Mouse (Mus musculus): ENCODE data around the gene Fis1. TPM values are rescaled to one million over a fixed set of nuclear protein-coding genes. Genes with fewer than 3 reads are reported as not detected.

Gene Fis1
- polyA plus RNA-seq, 1 experiment: 179 TPM

DNA sequence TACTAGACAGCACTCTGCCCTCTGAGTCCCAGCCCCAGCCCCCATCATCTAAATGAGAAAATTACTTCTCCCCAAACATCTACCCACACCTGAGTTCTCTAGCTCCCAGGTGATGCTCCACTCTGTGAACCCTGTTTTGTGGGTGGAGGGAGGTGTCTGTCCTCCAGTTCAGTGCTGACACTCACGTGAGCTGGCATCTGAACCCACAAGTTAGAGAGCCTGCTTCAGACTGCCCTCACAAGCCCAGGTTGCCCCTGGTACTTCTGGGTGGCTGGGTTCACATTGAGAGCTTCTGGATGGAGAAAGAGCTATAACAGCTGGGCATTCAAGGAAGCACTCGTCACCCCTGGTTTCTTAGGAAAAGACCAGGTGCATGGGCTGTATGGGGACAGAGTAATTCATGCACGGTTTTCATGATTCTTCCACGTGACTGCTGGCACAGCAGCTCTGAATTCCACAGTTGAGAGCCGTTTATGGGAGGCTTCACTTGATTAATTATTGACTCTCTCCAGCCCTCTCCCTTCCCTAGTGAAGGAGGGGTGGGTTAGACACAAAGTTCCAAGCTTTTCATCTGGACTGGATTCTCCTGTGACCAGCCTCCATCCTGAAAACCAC lies 6.0 kb downstream of the Fis1 start:
- H3K4me1 ChIP-seq (ENCODE audit: control insufficient read depth, insufficient read depth, low read length): no peaks in the 10 kb centered on the region; the same call in 1 of the 2 replicates
- no peak overlapping the region for H3K27ac ChIP-seq (ENCODE audit: control insufficient read depth, insufficient read depth, low read depth, low read length, poor library complexity)
- WGBS: 74% methylated on average over 5 of the region's 5 CpGs
- H3K4me3 ChIP-seq (replicated peaks; ENCODE audit: control insufficient read depth, low read depth, low read length): no peak overlapping the region
- TF ChIP-seq POLR2A (IDR thresholded peaks at IDR 0.05; ENCODE audit: borderline replicate concordance, control insufficient read depth, low read depth, low read length): no peak
- TF ChIP-seq CTCF (IDR thresholded peaks at IDR 0.05; ENCODE audit: control insufficient read depth, insufficient read depth, low read length): no peak

GRCm38 (mm10) chr5:136960053-136960452 lies 7.0 kb downstream of the Fis1 start:
- 84% methylated on average over 6 of the region's 6 CpGs for WGBS
- Histone ChIP-seq H3K4me1 (ENCODE audit: control insufficient read depth, insufficient read depth, low read length) (no peaks in the 10 kb centered on the region; the same call in none of the 2 replicates), H3K4me3 (replicated peaks; ENCODE audit: control insufficient read depth, low read depth, low read length) (no peak overlapping the region)

DNA sequence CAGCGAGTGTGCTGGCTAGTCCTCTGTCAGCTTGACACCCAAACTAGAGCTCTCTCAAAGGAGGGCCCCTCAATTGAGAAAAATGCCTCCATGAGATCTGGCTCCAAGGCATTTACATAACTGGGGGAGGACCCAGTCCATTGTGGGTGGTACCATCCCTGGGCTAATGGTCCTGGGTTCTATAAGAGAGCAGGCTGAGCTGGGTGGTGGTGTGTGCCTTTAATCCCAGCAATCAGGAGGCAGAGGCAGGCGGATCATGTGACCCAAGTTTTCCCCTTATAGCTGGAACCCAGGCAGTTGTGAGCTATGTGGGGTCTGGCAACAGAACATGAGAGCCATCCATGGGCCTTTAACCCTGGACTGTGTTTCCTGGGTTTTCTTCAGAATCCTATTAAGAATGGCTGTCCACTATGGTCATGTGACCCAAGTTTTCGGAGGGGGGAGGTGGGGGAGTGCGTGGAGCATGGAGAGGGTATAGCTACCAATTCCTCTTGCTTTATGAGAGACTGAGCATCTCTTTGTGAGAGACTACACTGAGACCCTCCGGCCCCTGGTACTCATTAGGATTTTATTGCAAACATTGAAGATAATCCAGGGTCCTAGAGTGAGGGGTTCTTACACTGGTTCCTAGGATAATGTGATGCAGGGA lies 8.4 kb downstream of the Fis1 start:
- 38% methylated on average over 5 of the region's 5 CpGs for WGBS
- TF ChIP-seq POLR2A (IDR thresholded peaks at IDR 0.05; ENCODE audit: borderline replicate concordance, control insufficient read depth, low read depth, low read length) (no peak), CTCF (IDR thresholded peaks at IDR 0.05; ENCODE audit: control insufficient read depth, insufficient read depth, low read length) (no peak)
- Histone ChIP-seq H3K27ac (ENCODE audit: control insufficient read depth, insufficient read depth, low read depth, low read length, poor library complexity) (no peak overlapping the region), H3K4me3 (replicated peaks; ENCODE audit: control insufficient read depth, low read depth, low read length) (peak overlapping the region; percentile 96), H3K4me1 (ENCODE audit: control insufficient read depth, insufficient read depth, low read length) (peaks cover 2% of the 10 kb centered on the region)

More at GRCm38 (mm10) chr5:136960053-136960452, 7.0 kb downstream of the Fis1 start:
- H3K27ac ChIP-seq (ENCODE audit: control insufficient read depth, insufficient read depth, low read depth, low read length, poor library complexity): no peak overlapping the region
- no peak for TF ChIP-seq POLR2A (IDR thresholded peaks at IDR 0.05; ENCODE audit: borderline replicate concordance, control insufficient read depth, low read depth, low read length)
- TF ChIP-seq CTCF (IDR thresholded peaks at IDR 0.05; ENCODE audit: control insufficient read depth, insufficient read depth, low read length): no peak

GRCm38 (mm10) chr5:136961983-136962461 lies 8.9 kb downstream of the Fis1 start:
- H3K27ac ChIP-seq (ENCODE audit: control insufficient read depth, insufficient read depth, low read depth, low read length, poor library complexity): peak overlapping the region; percentile 86
- peak overlapping the region; percentile 96 for H3K4me3 ChIP-seq (replicated peaks; ENCODE audit: control insufficient read depth, low read depth, low read length)
- under 1% methylated on average over 20 of the region's 20 CpGs for WGBS
- TF ChIP-seq CTCF (IDR thresholded peaks at IDR 0.05; ENCODE audit: control insufficient read depth, insufficient read depth, low read length): no peak
- peak; percentile 83; the same call in 1 of the 2 replicates for TF ChIP-seq POLR2A (IDR thresholded peaks at IDR 0.05; ENCODE audit: borderline replicate concordance, control insufficient read depth, low read depth, low read length)
- H3K4me1 ChIP-seq (ENCODE audit: control insufficient read depth, insufficient read depth, low read length): peaks cover 2% of the 10 kb centered on the region

GRCm38 (mm10) chr5:136962501-136962900 lies 9.4 kb downstream of the Fis1 start:
- no peak for TF ChIP-seq POLR2A (IDR thresholded peaks at IDR 0.05; ENCODE audit: borderline replicate concordance, control insufficient read depth, low read depth, low read length)
- peak; percentile 97 for TF ChIP-seq CTCF (IDR thresholded peaks at IDR 0.05; ENCODE audit: control insufficient read depth, insufficient read depth, low read length)
- peaks cover 2% of the 10 kb centered on the region for H3K4me1 ChIP-seq (ENCODE audit: control insufficient read depth, insufficient read depth, low read length)
- peak overlapping the region; percentile 86 for H3K27ac ChIP-seq (ENCODE audit: control insufficient read depth, insufficient read depth, low read depth, low read length, poor library complexity)
- H3K4me3 ChIP-seq (replicated peaks; ENCODE audit: control insufficient read depth, low read depth, low read length): peak overlapping the region; percentile 96
- WGBS: 1% methylated on average over 10 of the region's 10 CpGs

DNA sequence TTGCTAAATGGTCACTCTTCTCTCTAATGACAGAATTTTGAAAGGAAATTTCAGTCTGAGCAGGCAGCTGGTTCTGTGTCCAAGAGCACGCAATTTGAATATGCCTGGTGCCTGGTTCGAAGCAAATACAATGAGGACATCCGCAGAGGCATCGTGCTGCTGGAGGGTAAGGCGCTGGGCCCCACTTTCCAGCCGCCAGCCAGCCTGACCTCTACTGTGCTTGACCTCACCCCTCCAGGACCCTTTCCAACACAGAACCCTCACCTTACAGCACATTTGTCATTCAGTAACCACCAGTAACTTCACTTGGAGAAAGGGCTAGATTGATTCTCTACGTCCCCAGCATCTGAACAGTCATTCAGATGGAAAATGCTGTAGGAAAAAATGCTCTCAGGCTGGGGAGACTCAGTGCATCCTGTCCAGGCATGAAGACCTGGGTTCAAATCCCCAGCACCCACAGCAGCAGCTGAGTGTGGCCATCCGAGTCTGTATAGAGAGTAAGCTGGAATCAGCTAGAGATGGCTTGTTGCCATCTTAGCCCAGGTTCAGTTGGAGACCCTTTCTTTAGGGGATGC lies 10.0 kb downstream of the Fis1 start:
- no peak overlapping the region for H3K4me3 ChIP-seq (replicated peaks; ENCODE audit: control insufficient read depth, low read depth, low read length)
- H3K4me1 ChIP-seq (ENCODE audit: control insufficient read depth, insufficient read depth, low read length): peaks cover 2% of the 10 kb centered on the region
- 76% methylated on average over 8 of the region's 8 CpGs for WGBS
- TF ChIP-seq POLR2A (IDR thresholded peaks at IDR 0.05; ENCODE audit: borderline replicate concordance, control insufficient read depth, low read depth, low read length): no peak
- 0 out of 2 replicates have a peak, but pooled peaks have one; percentile 5 for TF ChIP-seq CTCF (IDR thresholded peaks at IDR 0.05; ENCODE audit: control insufficient read depth, insufficient read depth, low read length)
- H3K27ac ChIP-seq (ENCODE audit: control insufficient read depth, insufficient read depth, low read depth, low read length, poor library complexity): no peak overlapping the region

GRCm38 (mm10) chr5:136965210-136965609 lies 12.1 kb downstream of the Fis1 start:
- H3K4me1 ChIP-seq (ENCODE audit: control insufficient read depth, insufficient read depth, low read length): peaks cover 2% of the 10 kb centered on the region
- TF ChIP-seq CTCF (IDR thresholded peaks at IDR 0.05; ENCODE audit: control insufficient read depth, insufficient read depth, low read length) (no peak), POLR2A (IDR thresholded peaks at IDR 0.05; ENCODE audit: borderline replicate concordance, control insufficient read depth, low read depth, low read length) (no peak)

GRCm38 (mm10) chr5:136965686-136966085 lies 12.6 kb downstream of the Fis1 start:
- WGBS: 77% methylated on average over 8 of the region's 8 CpGs
- H3K27ac ChIP-seq (ENCODE audit: control insufficient read depth, insufficient read depth, low read depth, low read length, poor library complexity): peak overlapping the region; percentile 57
- no peak overlapping the region for H3K4me3 ChIP-seq (replicated peaks; ENCODE audit: control insufficient read depth, low read depth, low read length)
- TF ChIP-seq POLR2A (IDR thresholded peaks at IDR 0.05; ENCODE audit: borderline replicate concordance, control insufficient read depth, low read depth, low read length) (no peak), CTCF (IDR thresholded peaks at IDR 0.05; ENCODE audit: control insufficient read depth, insufficient read depth, low read length) (no peak)
- H3K4me1 ChIP-seq (ENCODE audit: control insufficient read depth, insufficient read depth, low read length): peaks cover 2% of the 10 kb centered on the region

More at GRCm38 (mm10) chr5:136965210-136965609, 12.1 kb downstream of the Fis1 start:
- 66% methylated on average over 9 of the region's 9 CpGs for WGBS
- Histone ChIP-seq H3K4me3 (replicated peaks; ENCODE audit: control insufficient read depth, low read depth, low read length) (no peak overlapping the region), H3K27ac (ENCODE audit: control insufficient read depth, insufficient read depth, low read depth, low read length, poor library complexity) (peak overlapping the region; percentile 57)

Measured in bone marrow, adult 2 months (tissue).